Mouse (Mus musculus) large intestine, adult 2 months (tissue): ENCODE data around the gene Rce1. TPM values are rescaled to one million over a fixed set of nuclear protein-coding genes. Genes with fewer than 3 reads are reported as not detected.

Source experiments
- DNase-seq: peaks from one replicate; pipeline ENCODE4 v3.0.0-alpha.2; 2012; ENCODE audit warnings: low read depth, low spot score
- WGBS: fragments of 180-500 bp; shearing (Covaris S2); methylation state at CpG from one replicate; pipeline ENCODE4 v1.1.7; 2018; 5-methylcytosine and 5-hydroxymethylcytosine counted together
- polyA plus RNA-seq: library from polyadenylated mRNA; depleted of rRNA; stranded (reverse); fragments of >200 nt; gene quantifications from 2 replicates; pipeline ENCODE4 v1.2.3, GENCODE M21; 2012; rRNA removed

Rce1 gene
- polyA plus RNA-seq, result 94.0 and 102 TPM in 2 replicates

GRCm38 (mm10) chr19:4625179-4625828, at the start of gene Rce1:
Gene Rce1, minus strand, starts transcription at chr19:4625641.
- WGBS, result under 1% methylated on average over 64 of the region's 64 CpGs
- DNase-seq, result peak; percentile 56

- 24% methylated on average over 6 of the region's 6 CpGs for WGBS
- peak; percentile 24 for DNase-seq
Observed at GRCm38 (mm10) chr19:4672401-4672800, 47.0 kb upstream of the Rce1 start.

GRCm38 (mm10) chr19:4670776-4671175, 45.3 kb upstream of the Rce1 start:
- WGBS, result 15% methylated on average over 4 of the region's 4 CpGs
- DNase-seq, result peak; percentile 47

- no peak for DNase-seq
Observed at GRCm38 (mm10) chr19:4666815-4667214, 41.4 kb upstream of the Rce1 start.

- 94% methylated on average over 5 of the region's 5 CpGs for WGBS
- no peak for DNase-seq
Observed at GRCm38 (mm10) chr19:4658156-4658555, 32.7 kb upstream of the Rce1 start.

- no peak for DNase-seq
- 77% methylated on average over 11 of the region's 11 CpGs for WGBS
Observed at GRCm38 (mm10) chr19:4646917-4647492, 21.6 kb upstream of the Rce1 start.

GRCm38 (mm10) chr19:4644271-4644670, 18.8 kb upstream of the Rce1 start:
- DNase-seq, result no peak
- WGBS, result 46% methylated on average over 10 of the region's 10 CpGs

GRCm38 (mm10) chr19:4635986-4636385, 10.5 kb upstream of the Rce1 start:
- 50% methylated on average over 4 of the region's 4 CpGs for WGBS
- DNase-seq, result no peak

GRCm38 (mm10) chr19:4628819-4629218, 3.4 kb upstream of the Rce1 start:
- DNase-seq, result peak; percentile 46
- WGBS, result 0% methylated on average over 1 of the region's 1 CpGs

GRCm38 (mm10) chr19:4625829-4626535, 541 bp upstream of the Rce1 start:
- no peak for DNase-seq
- under 1% methylated on average over 35 of the region's 35 CpGs for WGBS

GRCm38 (mm10) chr19:4624406-4625178, 849 bp downstream of the Rce1 start:
- 20% methylated on average over 4 of the region's 4 CpGs for WGBS
- DNase-seq, result no peak

- no peak for DNase-seq
- WGBS, result 94% methylated on average over 12 of the region's 12 CpGs
Observed at GRCm38 (mm10) chr19:4624006-4624405, 1.4 kb downstream of the Rce1 start.

GRCm38 (mm10) chr19:4623419-4623818, 2.0 kb downstream of the Rce1 start:
- 95% methylated on average over 9 of the region's 9 CpGs for WGBS

GRCm38 (mm10) chr19:4622780-4623179, 2.7 kb downstream of the Rce1 start:
- DNase-seq, result no peak

More at GRCm38 (mm10) chr19:4623419-4623818, 2.0 kb downstream of the Rce1 start:
- DNase-seq, result no peak

GRCm38 (mm10) chr19:4620721-4621120, 4.7 kb downstream of the Rce1 start:
- no peak for DNase-seq
- 89% methylated on average over 7 of the region's 7 CpGs for WGBS

More at GRCm38 (mm10) chr19:4622780-4623179, 2.7 kb downstream of the Rce1 start:
- 88% methylated on average over 5 of the region's 5 CpGs for WGBS

GRCm38 (mm10) chr19:4619461-4619860, 6.0 kb downstream of the Rce1 start:
- 88% methylated on average over 10 of the region's 10 CpGs for WGBS
- DNase-seq, result no peak

GRCm38 (mm10) chr19:4618183-4618582, 7.3 kb downstream of the Rce1 start:
- DNase-seq, result no peak
- WGBS, result 39% methylated on average over 18 of the region's 18 CpGs

- WGBS, result 61% methylated on average over 4 of the region's 4 CpGs
- DNase-seq, result no peak
Observed at GRCm38 (mm10) chr19:4616546-4616945, 8.9 kb downstream of the Rce1 start.

- WGBS, result under 1% methylated on average over 84 of the region's 87 CpGs
- DNase-seq, result peak; percentile 52
Observed at GRCm38 (mm10) chr19:4615151-4616093, 10.0 kb downstream of the Rce1 start, which contains the start of gene Lrfn4. Gene Lrfn4, minus strand, starts transcription at chr19:4615667.
